Mouse (Mus musculus) skeletal muscle tissue, adult 2 months (tissue): Measurements from ENCODE around the gene Rftn1.
A peak's percentile ranks its signal among the peaks of the same experiment; 100 is the strongest.

Experiments used
- DNase-seq: peaks from one replicate; pipeline ENCODE4 v3.0.0-alpha.2; 2012; ENCODE audit warnings: low read depth, low spot score

Gene Rftn1

DNA sequence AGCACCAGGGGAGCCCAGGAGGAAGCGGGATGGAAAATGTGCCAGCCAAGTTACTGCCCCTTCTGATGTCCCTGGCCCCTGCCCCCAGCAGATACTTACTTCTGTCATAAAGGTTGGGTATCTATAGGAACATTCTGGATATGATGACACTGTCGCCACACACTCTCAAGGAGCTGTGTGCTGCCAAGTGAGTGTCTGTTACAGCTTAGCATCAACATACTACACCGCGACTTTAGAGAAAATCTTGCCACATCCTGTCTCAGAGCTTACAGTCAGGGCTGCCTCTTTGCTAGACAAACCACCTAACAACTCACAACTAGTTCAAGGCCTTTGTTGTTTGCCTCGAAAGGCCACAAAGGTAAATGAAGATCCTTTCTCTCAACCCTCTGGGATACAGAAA lies 96.4 kb downstream of the Rftn1 start:
- DNase-seq = no peak

DNA sequence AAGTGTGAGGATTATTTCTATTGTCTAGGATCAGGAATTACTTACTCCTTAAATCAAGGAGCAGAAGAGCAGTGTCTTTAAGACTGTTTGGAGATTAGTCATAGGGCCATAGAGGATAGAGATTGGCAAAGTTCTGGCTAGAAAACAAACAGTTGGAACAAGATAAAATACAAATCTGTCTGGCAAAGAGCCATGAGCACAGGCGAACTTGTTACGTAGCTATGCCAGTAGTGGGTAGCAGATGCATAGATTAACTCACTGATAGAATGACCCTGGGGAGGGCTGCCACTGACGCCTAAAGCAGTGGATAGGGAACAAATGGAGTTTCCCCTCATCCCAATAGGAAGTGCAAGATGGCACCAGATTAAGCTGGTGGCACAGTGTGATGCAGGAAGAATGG lies 97.1 kb downstream of the Rftn1 start:
- DNase-seq = no peak

DNA sequence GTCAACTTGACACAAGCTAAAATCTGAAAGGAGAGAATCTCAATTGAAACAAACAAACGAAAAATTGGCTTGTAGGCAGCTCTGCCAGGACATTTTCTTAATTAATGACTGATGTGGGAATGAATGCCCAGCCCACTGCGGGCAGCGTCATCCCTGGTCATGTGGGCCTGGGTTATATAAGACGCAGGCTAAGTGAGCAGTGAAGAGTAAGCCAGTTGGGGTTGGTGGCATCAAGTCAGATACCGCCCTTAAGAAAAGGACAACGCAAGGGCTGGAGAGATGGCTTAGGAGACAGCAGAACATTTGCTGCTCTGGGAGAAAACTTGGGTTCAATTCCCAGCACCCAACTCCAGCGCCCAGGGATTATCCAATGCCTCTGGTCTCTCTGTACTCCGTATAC lies 97.6 kb downstream of the Rftn1 start:
- DNase-seq = no peak

DNA sequence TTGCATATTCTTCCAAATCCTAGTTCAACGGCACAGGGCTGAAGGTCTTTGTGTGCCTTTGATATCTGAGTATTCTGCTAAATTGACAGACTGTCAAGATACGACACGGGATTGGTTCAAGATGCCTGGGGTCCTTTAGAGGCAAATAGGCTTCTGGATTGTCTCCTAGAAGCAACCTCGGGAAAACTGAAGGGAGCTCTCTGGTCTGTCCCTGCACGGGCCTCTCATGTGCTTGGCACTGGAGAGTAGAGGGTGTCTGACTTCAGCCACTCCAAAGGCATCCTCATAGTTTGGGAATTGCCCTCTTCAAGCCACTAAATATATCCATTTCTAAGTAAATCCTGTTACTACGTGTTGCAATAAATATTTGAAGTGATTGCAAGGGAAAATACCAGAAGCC lies 98.6 kb downstream of the Rftn1 start:
- DNase-seq = no peak

DNA sequence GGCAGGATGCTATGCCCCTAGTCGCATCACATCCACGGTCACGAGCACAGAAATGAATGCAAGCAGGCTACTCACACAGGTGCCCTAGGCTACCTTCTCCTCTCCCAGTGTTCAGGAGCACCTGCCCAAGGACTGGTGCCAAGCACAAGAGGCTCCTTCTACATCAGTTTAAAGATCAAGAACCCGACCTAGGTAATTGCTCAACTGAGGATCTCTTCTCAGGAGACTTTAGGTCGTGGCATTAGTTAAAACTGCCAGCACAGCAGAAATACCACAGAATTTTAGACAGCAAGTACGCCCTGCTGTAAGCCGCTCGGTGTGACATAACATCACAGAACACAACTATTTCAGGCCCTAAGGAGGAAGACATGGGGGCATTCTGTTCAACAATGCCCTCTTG lies 100.7 kb downstream of the Rftn1 start:
- DNase-seq = no peak

DNA sequence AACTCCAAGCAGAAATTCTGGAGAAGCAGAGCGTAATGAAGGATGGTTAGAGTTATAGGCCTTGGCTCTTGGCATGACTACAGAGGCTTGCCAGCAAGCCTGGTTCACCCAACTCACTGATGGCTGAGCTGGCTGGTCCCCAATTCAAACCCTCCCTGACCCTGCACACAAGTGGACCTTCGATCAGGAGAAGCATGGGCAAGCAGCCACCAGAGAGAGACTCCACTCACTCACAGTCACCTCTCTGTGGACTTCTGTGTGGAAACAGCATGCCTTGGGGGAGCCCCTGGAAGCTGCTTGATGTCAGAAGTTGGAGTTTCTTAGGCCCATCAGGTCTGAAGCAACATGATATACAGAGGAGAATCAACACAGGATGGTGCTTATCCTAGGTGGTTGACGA lies 102.4 kb downstream of the Rftn1 start:
- no peak for DNase-seq

DNA sequence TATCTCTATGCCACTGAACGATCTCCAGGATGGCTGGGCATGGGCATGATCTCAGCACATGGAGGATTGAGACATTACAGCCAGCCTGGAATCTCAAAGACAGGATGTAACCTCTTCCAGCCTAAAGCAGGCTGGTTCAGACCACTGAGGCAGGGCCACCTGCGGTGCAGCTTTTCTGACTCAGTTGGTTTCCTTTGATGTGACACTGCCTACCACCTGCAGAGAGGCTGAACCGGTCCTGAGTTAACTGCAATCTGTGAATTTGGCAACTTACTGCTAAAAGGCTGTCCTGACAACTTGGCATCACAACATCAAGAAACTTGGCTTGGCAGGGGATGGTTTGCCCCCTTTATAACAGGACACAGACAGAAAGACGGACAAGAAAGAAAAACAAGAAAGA lies 103.6 kb downstream of the Rftn1 start:
- no peak for DNase-seq

DNA sequence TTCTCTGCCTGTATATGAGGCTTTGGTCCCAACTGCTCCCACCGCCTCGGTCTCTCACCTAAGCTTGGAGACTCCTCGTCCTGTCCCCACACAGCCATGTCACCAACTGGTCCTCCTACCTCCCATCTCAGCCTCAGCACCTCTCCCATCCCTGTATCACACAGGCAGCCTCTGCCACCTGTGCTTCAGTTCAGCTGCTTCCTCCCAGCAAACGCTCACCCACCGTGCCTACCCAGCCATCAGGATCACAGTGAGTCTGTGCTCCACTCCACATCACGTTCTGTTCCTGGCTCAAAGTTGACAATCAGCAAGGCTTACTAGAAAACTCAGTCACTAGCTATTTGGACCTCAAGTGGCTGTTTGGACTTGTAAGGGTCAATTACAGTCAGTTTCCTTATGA lies 105.8 kb downstream of the Rftn1 start:
- no peak for DNase-seq

DNA sequence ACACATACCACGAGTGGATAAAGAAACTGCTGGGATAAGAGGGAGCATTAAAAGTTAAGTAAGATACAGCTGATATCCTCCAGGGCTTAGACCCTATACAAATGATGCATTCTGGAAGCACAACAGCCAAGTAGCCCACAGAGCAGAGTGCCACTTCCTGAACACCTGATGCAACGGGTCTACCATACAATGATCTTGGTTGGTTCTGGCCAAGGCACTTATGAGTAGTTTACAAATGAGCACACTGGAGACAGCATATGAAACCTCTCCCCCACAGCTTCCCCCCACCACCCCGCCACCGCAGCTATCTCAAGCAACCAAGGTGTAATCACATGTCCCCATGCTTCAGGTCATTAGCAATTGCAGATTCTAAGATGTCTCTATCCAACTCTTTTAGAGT lies 106.5 kb downstream of the Rftn1 start:
- DNase-seq = no peak

DNA sequence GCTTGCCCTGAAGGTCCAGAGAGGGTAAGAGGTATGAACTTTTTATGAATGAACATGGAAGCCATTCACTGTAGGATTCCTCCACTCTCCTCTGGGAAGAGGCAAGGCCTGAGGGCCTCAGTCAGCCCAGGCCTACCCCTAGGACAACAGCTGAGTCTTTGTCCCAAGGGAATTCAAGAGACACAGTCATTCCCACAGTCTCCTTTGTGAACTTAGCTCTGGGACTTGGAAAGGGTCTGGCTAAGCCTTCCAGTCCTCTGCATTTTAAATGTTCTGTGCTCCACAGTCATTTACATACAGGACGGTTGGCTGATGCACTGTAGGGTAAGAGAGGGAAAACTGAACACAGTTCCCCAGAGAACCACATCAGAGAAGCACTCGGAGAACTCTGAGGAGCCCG lies 107.5 kb downstream of the Rftn1 start:
- no peak for DNase-seq

DNA sequence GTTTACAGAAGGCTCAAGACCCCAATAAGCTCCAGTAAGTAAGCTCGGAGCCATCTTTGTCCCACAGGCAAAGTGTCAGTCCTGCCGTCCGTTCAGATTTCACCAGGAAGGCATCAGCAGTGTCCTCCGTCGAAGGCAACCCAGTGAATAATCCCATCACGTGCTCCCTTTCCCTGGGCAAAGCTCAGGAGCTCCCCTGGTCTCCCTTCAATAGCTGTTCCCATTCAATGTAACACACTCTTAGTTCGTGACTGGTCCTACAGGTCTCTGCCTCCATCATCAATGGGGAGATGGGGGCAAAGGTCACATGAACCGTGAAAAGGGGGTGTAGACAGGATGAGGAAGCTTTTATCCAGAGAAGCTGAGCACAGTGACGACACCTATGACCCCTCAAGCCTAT lies 108.8 kb downstream of the Rftn1 start:
- DNase-seq = no peak

DNA sequence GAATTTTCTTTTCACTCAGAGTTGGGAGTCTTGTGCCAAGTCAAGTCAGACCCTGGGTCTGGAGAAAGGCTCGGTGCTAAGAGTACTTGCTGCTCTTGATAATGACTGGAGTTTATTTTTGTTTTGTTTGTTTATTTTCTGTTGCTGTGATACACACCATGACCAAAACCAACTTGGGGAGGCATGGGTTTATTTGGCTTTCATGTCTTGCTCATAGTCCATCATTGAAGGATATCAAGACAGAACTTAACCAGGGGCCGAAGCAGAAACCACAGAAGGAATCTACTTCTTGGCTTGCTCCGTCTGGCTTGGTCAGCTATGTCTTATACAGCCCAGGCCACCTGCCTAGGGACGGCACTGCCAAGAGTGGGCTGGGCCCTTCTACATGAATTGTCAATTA lies 109.5 kb downstream of the Rftn1 start:
- DNase-seq = no peak

DNA sequence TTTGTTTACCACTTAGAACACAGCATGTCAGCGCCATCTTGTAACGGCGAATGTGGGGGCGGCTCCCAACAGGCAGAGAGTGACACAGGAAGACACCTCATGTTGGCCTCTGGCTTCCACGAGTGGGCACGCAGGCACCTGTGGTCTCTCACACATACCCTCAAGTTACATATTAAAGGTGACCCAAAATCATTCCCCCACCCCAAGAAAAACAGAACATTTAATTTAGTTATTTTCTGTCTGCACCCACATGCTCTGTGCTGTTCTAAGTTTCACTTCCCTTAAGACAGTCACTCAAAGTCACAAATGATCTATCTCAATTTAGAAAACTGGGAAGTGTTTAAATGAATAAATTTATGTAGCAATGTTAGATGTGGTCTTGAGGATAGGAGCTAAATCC lies 111.7 kb downstream of the Rftn1 start:
- DNase-seq = no peak

DNA sequence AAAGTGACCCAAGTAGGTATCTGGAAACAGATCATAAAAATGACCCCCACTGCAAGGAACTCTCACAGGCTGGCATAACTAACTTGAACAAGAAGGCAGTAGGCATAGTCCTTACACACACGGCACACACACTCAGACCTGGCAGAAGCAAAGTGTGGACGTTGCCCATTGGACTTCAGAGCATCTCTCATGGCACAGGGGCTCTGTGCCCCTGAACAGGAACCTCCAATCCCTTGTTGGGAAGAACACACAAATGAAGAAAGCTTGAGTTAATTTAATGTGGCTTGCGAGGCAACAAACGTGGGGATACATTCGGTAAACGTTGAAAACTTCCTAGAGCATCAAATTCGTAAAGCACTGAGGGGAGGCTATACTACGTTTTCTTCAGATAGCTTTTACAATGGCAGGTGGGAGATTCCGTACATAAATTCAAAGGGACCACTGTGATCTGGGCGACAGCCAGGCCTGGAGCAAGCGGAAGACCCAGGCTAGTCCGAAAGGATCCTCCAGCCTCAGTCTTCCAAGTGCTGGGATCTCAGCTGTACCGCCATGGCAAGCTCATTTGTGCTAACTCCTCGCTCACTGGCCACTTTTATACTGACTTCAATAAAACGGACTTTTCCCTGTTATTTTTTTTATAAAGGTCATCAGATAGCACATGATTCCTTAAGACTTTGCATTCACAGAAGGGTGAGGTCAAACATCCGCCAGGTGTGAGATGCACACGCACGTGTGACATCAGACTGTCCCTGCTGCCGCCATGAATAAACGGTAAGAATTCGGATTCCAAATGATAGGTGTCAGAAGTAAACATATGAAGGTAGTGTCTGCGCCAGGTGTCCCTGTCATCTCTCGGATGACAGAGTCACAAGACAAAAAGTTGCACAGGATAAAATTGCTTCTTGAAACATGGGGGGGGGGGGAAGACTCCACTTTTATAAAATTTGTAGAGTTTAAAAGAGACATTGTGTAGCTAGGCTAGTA lies 117.2 kb downstream of the Rftn1 start:
- no peak for DNase-seq

DNA sequence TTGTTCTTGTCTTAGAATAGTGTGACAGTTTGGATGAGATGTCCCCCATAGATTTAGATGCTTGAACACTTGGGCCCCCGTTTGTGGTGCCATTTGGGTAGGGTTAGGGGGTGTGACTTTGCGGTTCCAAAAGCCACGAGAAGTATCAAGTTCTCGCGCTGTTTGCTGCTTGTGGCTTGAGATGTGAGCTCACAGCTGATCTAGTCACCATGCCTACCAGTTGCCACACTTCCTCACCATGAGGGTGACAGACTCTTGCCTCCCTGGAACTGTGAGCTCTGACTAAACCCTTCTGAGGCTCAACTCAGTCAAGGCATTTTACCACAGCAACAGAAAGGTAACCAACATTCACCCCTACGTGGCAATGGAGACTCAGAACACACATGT lies 118.9 kb downstream of the Rftn1 start:
- DNase-seq = no peak

DNA sequence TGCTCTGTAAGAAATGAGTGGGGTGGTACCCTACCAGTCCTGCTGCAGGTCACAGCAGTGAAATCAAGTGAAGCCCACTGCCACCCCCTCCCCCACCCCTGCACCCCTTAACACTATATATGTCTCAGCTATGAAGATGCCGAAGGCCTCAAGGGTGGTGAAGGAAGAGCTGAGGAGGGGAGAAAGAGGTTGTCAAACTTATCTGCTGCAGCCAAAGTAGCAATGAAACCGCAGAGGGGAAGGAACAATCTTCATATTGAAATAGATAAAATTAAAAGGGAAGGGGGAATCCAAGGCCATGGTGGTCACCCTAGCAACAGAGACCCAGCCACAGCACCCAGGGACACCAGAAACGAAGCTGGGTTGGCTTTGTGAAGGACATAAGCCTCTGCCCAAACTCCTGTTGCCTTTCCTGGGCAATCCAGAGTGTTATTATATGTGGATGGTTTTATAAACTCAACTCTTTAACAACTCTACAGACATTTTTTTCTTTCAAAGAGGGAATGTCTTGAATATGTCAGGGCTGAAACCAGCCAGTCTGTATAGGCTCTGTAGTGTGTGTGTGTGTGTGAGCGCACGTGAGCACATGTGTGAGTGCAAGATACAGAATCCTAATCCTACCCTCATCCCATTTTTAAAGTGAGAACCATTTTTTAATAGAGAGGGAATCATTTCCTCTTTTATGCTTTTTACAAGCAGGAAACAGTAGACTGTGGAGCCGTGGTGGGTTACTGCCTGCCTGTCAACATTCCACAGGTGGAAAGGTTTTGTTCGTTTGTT lies 119.5 kb downstream of the Rftn1 start:
- DNase-seq = no peak

DNA sequence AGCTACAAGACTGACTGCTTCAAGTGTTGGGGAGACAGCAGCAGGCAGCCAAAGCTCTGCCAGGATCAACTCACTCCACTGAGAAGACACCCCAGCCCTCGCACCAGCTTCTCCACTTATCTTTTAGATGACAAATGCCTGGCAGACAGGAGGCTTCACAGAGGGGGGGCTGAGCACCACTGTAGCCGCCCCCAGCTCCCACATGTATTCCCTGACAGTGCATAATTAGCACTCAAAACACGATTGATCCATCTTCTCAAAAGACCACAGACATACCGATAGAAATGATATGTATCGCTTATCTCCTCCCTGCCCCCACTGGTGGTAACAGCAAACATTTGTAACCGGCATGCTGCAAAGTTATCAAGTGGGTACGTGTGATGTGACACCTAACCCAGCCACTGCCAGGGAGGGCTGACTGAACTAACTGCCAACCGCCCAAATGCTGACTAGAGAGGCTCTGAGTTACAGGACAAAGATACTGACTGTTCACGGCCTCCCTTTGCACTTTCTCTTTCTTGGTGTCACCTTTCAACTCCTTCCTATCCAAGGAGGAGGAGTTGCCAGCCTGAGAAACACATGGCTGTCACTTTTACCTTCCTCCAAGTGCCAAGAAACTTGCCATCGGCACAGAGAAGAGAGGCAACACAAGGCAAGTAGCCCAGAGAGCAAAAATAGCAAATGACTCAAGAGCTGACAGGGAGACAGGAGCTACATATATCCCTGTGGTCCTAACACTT lies 120.4 kb downstream of the Rftn1 start:
- DNase-seq = peak; percentile 94

DNA sequence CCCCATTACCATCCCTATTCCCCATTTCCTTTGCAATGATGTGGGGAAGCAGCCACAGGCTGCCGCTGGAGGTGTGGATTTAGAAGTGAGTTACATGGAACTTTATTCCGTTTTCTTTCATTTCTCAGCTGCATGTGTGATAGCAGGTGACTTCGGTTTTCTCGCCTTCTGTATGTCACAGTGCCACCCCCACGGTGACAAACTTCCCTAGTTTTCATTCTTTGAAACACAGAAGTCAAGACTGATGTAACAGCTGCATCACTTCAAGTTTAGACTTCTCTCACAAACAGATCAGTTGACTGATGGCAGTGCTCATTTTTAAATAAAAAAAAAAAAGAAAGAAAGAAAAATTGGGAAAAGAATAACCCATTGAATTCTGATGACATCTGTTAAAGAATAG lies 121.3 kb downstream of the Rftn1 start:
- DNase-seq = no peak

DNA sequence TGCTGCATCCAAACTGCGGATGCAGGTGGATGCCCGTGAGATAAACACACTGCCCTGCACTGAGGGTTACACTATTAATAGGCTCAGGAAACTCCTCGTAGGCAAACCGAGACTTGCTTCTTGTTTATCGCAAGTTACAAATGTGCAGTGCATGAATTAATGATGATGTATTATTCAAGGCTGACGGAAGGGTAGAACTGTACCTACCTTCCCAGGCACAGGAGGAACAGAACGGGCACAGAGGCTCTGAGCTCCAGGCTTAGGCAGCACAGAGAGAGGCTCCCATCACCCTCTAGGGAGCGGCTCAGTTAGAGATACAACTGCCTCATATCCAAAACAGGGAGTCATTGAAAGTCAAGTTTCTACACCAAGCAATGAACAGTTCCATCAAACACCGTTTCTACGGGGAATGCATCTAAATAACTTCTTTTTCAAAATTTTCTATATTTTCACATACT lies 121.8 kb downstream of the Rftn1 start:
- no peak for DNase-seq

DNA sequence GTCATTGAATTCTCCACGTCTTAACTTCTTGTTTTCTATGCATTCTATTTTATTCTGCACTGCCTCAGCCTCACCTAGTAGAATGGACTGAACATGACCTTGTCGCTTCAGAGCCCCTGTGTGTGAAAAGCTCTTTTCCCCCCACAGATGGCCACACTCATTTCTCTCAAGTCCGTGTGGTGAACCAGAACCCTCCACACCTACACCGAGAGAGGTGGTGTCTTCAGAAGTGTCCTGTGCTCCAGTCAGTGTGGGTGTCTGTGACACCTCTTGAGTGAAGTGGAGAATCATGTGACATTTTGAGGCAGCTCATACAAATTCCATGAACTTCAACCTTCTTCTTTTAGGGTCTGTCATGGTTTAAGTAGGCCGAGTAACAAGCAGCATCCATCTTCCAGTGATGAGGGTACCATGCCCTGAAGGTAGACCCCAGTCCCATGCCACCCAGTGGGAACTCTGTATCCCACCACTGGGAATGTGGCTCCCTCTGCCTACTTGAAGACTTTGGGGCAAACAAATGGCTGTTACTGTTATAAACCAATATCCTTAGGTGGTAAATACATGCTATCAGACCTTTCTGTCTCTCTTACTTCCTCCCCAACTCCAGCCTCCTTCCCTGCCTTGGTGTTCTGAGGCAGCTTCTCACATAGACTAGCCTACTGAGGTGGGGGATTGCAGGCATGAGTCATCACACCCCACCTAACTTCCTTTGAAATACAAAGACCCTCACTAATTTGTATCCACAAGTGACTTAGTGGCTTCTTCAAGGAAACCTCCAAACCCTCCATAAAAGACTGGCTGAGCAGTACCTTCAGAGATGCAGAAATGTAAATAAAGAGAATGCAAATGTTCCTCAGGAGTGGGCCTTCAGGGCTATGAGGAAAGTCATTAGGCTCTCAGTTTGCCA lies 122.4 kb downstream of the Rftn1 start:
- DNase-seq = no peak
